Mouse (Mus musculus): Measurements from ENCODE around the gene Evc. TPM values are rescaled to one million over a fixed set of nuclear protein-coding genes. Genes with fewer than 3 reads are reported as not detected.

Evc gene
- polyA plus RNA-seq, 1 experiment, result 13.3 TPM

DNA sequence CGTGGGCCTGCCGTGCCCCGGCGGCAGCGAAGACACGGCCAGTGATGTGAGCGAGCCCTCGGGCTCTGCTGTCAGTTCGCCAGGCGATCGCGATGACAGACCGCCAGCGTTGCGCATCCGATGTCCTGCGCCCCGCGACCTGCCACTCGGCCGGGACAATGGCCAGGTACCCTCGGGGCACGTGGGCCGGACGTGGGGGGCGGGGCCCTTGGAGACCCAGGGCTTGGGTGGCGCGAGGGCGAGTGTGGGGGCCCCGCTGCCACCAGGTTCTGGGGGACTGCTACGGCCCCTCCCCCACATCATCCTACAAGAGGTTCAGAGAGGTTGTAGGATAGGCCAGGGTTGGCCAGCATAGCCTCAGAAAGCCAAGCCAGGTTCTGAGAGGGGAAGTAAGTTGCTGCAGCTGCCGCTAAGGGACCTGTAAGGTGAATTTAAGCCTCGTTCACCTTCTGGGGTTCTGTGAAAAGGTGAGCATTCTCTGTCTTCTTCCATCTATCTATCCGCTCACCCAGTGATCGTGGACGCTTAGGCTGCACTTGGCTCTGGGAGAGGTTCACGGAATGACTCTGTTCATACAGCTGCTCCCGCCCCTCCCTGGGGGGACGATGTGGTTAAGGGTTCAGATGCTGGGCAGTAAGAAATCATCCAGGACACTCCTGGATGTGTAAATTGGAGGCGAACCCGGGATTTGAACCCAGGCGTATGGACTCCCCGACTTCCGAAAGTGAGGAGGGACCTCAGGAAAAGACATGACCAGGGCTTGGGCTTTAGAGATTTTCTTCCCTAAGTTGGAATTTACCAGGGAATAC lies 94.1 kb downstream of the Evc start:
- H3K27me3 ChIP-seq (ENCODE audit: control insufficient read depth, insufficient read depth, insufficient read length), result peaks cover 18% of the 10 kb centered on the region
- no peak overlapping the region for H3K4me3 ChIP-seq

DNA sequence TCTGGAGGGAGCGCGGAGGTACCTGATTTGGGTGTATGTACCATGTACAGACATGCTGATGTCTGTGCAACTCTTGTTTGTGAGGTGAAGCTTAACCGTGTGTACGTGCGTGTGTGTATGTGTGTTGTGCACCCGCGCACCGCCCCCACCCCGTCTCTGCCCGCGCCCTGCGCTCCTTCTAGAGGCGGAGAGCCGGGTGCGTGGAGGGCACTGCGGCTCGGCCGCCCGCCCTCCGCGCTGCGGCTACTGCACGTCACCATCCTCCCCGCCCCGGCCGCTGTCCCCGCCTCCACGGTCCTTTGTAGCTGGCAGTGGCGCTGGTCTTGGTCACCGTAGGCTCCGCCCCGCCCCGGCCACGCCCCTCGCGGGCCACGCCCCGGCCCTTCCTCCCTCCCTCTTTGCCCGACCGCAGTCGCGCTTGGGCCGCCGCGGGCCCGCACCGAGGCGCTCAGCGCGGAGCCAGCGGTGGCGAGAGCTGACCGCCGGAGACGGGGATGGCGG lies 95.0 kb downstream of the Evc start, which contains the start of gene Crmp1:
Gene Crmp1, plus strand, starts transcription at position 290 of the 501 bp plus-strand sequence.
- Histone ChIP-seq H3K4me3 (no peak within 1 kb of the TSS), H3ac (ENCODE audit: control insufficient read depth, insufficient read length) (no peak within 1 kb of the TSS), H3K79me2 (ENCODE audit: control insufficient read depth, insufficient read depth) (no peaks in the 10 kb centered on the region), H3K27me3 (ENCODE audit: control insufficient read depth, insufficient read depth, insufficient read length) (peaks cover 18% of the 10 kb centered on the region), H3K4me2 (ENCODE audit: low read depth) (no peak within 1 kb of the TSS), H3K36me3 (ENCODE audit: control insufficient read depth, insufficient read depth) (no peaks in the 10 kb centered on the region)
- TF ChIP-seq MYOG (IDR thresholded peaks at IDR 0.05; ENCODE audit: control insufficient read depth in 1 of 3, insufficient read depth in 1 of 3, insufficient read length in 2 of 3, low read depth in 2 of 3), result no peak
- TF ChIP-seq MYOD1 (IDR thresholded peaks at IDR 0.05; ENCODE audit: control insufficient read depth in 1 of 3, insufficient read length in 2 of 3, low read depth in 2 of 3), result no peak
- no peak for TF ChIP-seq REST (IDR thresholded peaks at IDR 0.05; ENCODE audit: insufficient read depth, insufficient read length)
- TF ChIP-seq TCF3 (IDR thresholded peaks at IDR 0.05; ENCODE audit: insufficient read length, low read depth), result no peak
- TF ChIP-seq TCF12 (IDR thresholded peaks at IDR 0.05; ENCODE audit: insufficient read depth, poor library complexity, severe bottlenecking), result no peak
- TF ChIP-seq POLR2A (IDR thresholded peaks at IDR 0.05; ENCODE audit: insufficient read length, low read depth), result no peak
- no peak for TF ChIP-seq E2F4 (IDR thresholded peaks at IDR 0.05; ENCODE audit: insufficient read depth)
- no peak for TF ChIP-seq USF1 (IDR thresholded peaks at IDR 0.05; ENCODE audit: low read depth)
- TF ChIP-seq SRF (IDR thresholded peaks at IDR 0.05; ENCODE audit: control insufficient read depth, insufficient read length, low read depth), result no peak
- TF ChIP-seq CEBPB (IDR thresholded peaks at IDR 0.05; ENCODE audit: insufficient read depth, poor library complexity, severe bottlenecking), result no peak
- TF ChIP-seq POLR2AphosphoS2 (IDR thresholded peaks at IDR 0.05; ENCODE audit: insufficient read length, low read depth), result no peak

More for the DNA sequence above, 94.1 kb downstream of the Evc start:
- no peaks in the 10 kb centered on the region for H3K36me3 ChIP-seq (ENCODE audit: control insufficient read depth, insufficient read depth)
- H3K79me2 ChIP-seq (ENCODE audit: control insufficient read depth, insufficient read depth), result no peaks in the 10 kb centered on the region
- no peak overlapping the region for H3ac ChIP-seq (ENCODE audit: control insufficient read depth, insufficient read length)
- no peak overlapping the region for H3K4me2 ChIP-seq (ENCODE audit: low read depth)
- TF ChIP-seq TCF12 (IDR thresholded peaks at IDR 0.05; ENCODE audit: insufficient read depth, poor library complexity, severe bottlenecking) (no peak), SRF (IDR thresholded peaks at IDR 0.05; ENCODE audit: control insufficient read depth, insufficient read length, low read depth) (no peak), REST (IDR thresholded peaks at IDR 0.05; ENCODE audit: insufficient read depth, insufficient read length) (no peak), MYOG (IDR thresholded peaks at IDR 0.05; ENCODE audit: control insufficient read depth in 1 of 3, insufficient read depth in 1 of 3, insufficient read length in 2 of 3, low read depth in 2 of 3) (no peak), USF1 (IDR thresholded peaks at IDR 0.05; ENCODE audit: low read depth) (no peak), POLR2AphosphoS2 (IDR thresholded peaks at IDR 0.05; ENCODE audit: insufficient read length, low read depth) (no peak), POLR2A (IDR thresholded peaks at IDR 0.05; ENCODE audit: insufficient read length, low read depth) (no peak), E2F4 (IDR thresholded peaks at IDR 0.05; ENCODE audit: insufficient read depth) (no peak), MAX (IDR thresholded peaks at IDR 0.05; ENCODE audit: low read depth) (no peak), CEBPB (IDR thresholded peaks at IDR 0.05; ENCODE audit: insufficient read depth, poor library complexity, severe bottlenecking) (no peak), TCF3 (IDR thresholded peaks at IDR 0.05; ENCODE audit: insufficient read length, low read depth) (no peak), MYOD1 (IDR thresholded peaks at IDR 0.05; ENCODE audit: control insufficient read depth in 1 of 3, insufficient read length in 2 of 3, low read depth in 2 of 3) (no peak)

GRCm38 (mm10) chr5:37241224-37241623 lies 95.5 kb downstream of the Evc start:
- Histone ChIP-seq H3K27me3 (ENCODE audit: control insufficient read depth, insufficient read depth, insufficient read length) (peaks cover 16% of the 10 kb centered on the region), H3K36me3 (ENCODE audit: control insufficient read depth, insufficient read depth) (no peaks in the 10 kb centered on the region), H3K4me2 (ENCODE audit: low read depth) (no peak overlapping the region), H3ac (ENCODE audit: control insufficient read depth, insufficient read length) (no peak overlapping the region), H3K79me2 (ENCODE audit: control insufficient read depth, insufficient read depth) (no peaks in the 10 kb centered on the region), H3K4me3 (no peak overlapping the region)
- TF ChIP-seq MAX (IDR thresholded peaks at IDR 0.05; ENCODE audit: low read depth) (no peak), POLR2AphosphoS2 (IDR thresholded peaks at IDR 0.05; ENCODE audit: insufficient read length, low read depth) (no peak), E2F4 (IDR thresholded peaks at IDR 0.05; ENCODE audit: insufficient read depth) (no peak)

DNA sequence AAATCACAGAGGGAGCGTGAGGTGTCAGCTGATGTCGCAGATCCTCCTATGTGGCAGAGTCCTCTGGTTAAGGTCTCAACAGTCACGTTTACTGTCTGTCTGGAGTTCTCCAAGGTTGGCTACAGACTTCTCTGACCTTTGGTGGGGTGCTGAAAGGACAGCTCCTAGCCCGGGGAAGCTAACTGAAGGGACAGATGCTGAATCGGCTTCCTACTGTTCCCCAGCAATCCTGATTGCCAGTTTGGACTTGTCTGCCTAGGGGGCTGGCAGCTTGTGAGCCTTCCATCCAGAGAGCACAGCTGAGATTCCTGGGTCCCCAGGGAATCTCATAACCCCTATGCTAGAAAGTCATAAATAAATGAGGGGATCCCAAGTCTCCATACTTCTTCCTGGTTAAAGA lies 96.1 kb downstream of the Evc start:
- TF ChIP-seq USF1 (IDR thresholded peaks at IDR 0.05; ENCODE audit: low read depth), result no peak
- peak; percentile 33 for TF ChIP-seq REST (IDR thresholded peaks at IDR 0.05; ENCODE audit: insufficient read depth, insufficient read length)
- Histone ChIP-seq H3K79me2 (ENCODE audit: control insufficient read depth, insufficient read depth) (no peaks in the 10 kb centered on the region), H3K4me3 (no peak overlapping the region), H3ac (ENCODE audit: control insufficient read depth, insufficient read length) (no peak overlapping the region), H3K4me2 (ENCODE audit: low read depth) (no peak overlapping the region), H3K27me3 (ENCODE audit: control insufficient read depth, insufficient read depth, insufficient read length) (peaks cover 10% of the 10 kb centered on the region), H3K36me3 (ENCODE audit: control insufficient read depth, insufficient read depth) (no peaks in the 10 kb centered on the region)

Other genes with a start within 250 kb of the Evc start
- gene Crmp1, start 95.0 kb downstream of the Evc start, polyA plus RNA-seq (2012; fragmentation: generic; extraction: Trizol), result 0.11 TPM
- gene Evc2, start 1.6 kb upstream of the Evc start, polyA plus RNA-seq (2012; fragmentation: generic; extraction: Trizol), result 7.0 TPM